Mouse (Mus musculus) lung, postnatal 0 days (tissue): ENCODE measurements at regions not wholly inside any gene's neighbourhood (a gene's known extent, or its start where the extent isn't known, plus 50 kb on each side); places are given as distances from the start of the nearest gene placed in this dataset.
A peak's percentile ranks its signal among the peaks of the same experiment; 100 is the strongest.

Source experiments
- CTCF ChIP-seq: IDR thresholded peaks from 2 replicates; pipeline ENCODE4 v1.5.1; 2016; ENCODE audit warnings: antibody characterized with exemption, mild to moderate bottlenecking
- EP300 ChIP-seq: IDR thresholded peaks from 2 replicates; pipeline ENCODE4 v1.6.1; 2016; ENCODE audit warnings: antibody characterized with exemption, mild to moderate bottlenecking, control low read depth

DNA sequence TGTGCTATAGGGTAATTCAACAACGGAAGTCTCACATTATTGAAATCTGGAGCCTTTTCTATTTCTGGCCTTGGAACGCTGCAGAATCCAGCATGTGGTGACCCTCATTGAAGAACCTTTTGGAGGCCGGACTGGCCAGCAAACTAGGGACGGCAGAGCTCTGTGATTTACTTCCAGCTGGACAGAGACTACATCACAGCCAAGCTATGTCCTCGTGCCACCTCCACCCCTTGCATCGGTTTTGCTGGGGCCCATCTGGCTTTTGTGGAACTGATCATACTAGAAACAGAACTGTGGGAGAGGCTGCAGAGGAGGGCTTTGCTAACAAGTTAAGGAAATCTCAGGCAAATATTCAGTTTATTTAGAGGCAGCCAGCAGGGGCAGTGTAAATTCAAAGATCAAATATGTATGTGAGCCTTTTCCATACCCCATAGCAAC, 88.4 kb downstream of the Cops8 start:
- peak; percentile 55 for TF ChIP-seq CTCF
- no peak for TF ChIP-seq EP300
